Mouse (Mus musculus): ENCODE measurements around the gene Agrp. TPM values are rescaled to one million over a fixed set of nuclear protein-coding genes. Genes with fewer than 3 reads are reported as not detected.

The Agrp gene
- total and polyA plus RNA-seq, 3 experiments: 0.63 TPM; not detected in 2

- TF ChIP-seq HCFC1 (IDR thresholded peaks at IDR 0.05; ENCODE audit: low read depth, low read length) (no peak), POLR2AphosphoS2 (IDR thresholded peaks at IDR 0.05; ENCODE audit: low read length) (no peak), MYB (IDR thresholded peaks at IDR 0.05; ENCODE audit: low read depth, low read length) (no peak), KAT2A (conservative IDR thresholded peaks at IDR 0.05; ENCODE audit: low read depth, low read length) (no peak), TCF12 (IDR thresholded peaks at IDR 0.05; ENCODE audit: low read depth, low read length) (no peak), MAFK (IDR thresholded peaks at IDR 0.05; ENCODE audit: borderline replicate concordance, low read depth, low read length) (no peak), GATA1 (IDR thresholded peaks at IDR 0.05; ENCODE audit: low read depth, low read length) (no peak), POLR2AphosphoS5 (IDR thresholded peaks at IDR 0.05; ENCODE audit: borderline replicate concordance, low read depth, low read length) (no peak), ZNF384 (IDR thresholded peaks at IDR 0.05; ENCODE audit: low read depth, low read length) (no peak), EP300 (IDR thresholded peaks at IDR 0.05; ENCODE audit: low read depth in 1 of 2, low read length in 2 of 2) (no peak), SIN3A (IDR thresholded peaks at IDR 0.05; ENCODE audit: low read length) (no peak), ELF1 (IDR thresholded peaks at IDR 0.05; ENCODE audit: low read depth, low read length) (no peak), MYC (IDR thresholded peaks at IDR 0.05; ENCODE audit: low read depth, low read length) (no peak), RAD21 (IDR thresholded peaks at IDR 0.05; ENCODE audit: low read depth, low read length) (no peak)
- Histone ChIP-seq H3K27me3 (ENCODE audit: control insufficient read depth in 1 of 2, insufficient read depth in 2 of 2, low read length in 2 of 2) (no peaks in the 10 kb centered on the region), H3K27ac (ENCODE audit: control insufficient read depth, low read depth, low read length) (no peak overlapping the region), H3K9ac (ENCODE audit: control insufficient read depth, low read depth, low read length, poor library complexity, severe bottlenecking) (no peak overlapping the region), H3K4me1 (ENCODE audit: control insufficient read depth in 1 of 2, insufficient read depth in 2 of 2, low read length in 2 of 2) (peaks cover 20 to 32% of the 10 kb centered on the region in 2 experiments), H3K9me3 (replicated peaks; ENCODE audit: insufficient read depth, low read length) (no peaks in the 10 kb centered on the region), H3K79me2 (ENCODE audit: control insufficient read depth, insufficient read depth, low read length, poor library complexity) (peaks cover 44% of the 10 kb centered on the region), H3K4me3 (ENCODE audit: control insufficient read depth in 1 of 2, insufficient read depth in 1 of 2, low read depth in 2 of 2, low read length in 2 of 2) (no peak overlapping the region), H3K36me3 (ENCODE audit: control insufficient read depth in 1 of 2, insufficient read depth in 2 of 2, low read length in 2 of 2) (peaks cover 27 to 28% of the 10 kb centered on the region in 2 experiments)
- no peak for DNase-seq (ENCODE audit: low read depth, low spot score)
Measured at GRCm38 (mm10) chr8:105613037-105613436, 24.2 kb downstream of the Agrp start.

DNA sequence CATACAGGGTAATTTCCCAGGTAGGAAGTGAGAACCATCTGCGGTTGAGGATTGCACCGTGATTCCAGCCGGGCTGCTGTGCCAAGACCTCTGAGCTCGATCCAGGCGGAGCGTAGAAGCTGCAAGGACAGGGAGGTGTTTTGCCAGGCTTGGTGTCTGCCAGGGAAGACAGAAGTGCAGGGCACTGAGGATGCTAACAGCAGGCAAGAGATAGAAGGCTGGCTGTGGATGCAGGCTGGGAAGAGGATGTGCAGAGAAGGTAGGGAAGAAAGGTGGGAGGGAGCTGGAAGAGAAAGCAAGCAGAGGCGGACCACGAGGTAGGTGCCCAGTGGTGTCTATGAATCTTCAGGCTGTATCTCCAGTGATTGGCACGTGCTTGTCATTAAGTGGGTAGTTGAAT is 25.4 kb downstream of the Agrp start:
- Histone ChIP-seq H3K36me3 (ENCODE audit: control insufficient read depth in 1 of 2, insufficient read depth in 2 of 2, low read length in 2 of 2) (peaks cover 26 to 35% of the 10 kb centered on the region in 2 experiments), H3K9me3 (replicated peaks; ENCODE audit: insufficient read depth, low read length) (no peaks in the 10 kb centered on the region), H3K27ac (ENCODE audit: control insufficient read depth, low read depth, low read length) (no peak overlapping the region), H3K4me1 (ENCODE audit: control insufficient read depth in 1 of 2, insufficient read depth in 2 of 2, low read length in 2 of 2) (peaks cover 21 to 41% of the 10 kb centered on the region in 2 experiments), H3K27me3 (ENCODE audit: control insufficient read depth in 1 of 2, insufficient read depth in 2 of 2, low read length in 2 of 2) (no peaks in the 10 kb centered on the region), H3K9ac (ENCODE audit: control insufficient read depth, low read depth, low read length, poor library complexity, severe bottlenecking) (no peak overlapping the region), H3K4me3 (ENCODE audit: control insufficient read depth in 1 of 2, insufficient read depth in 1 of 2, low read depth in 2 of 2, low read length in 2 of 2) (no peak overlapping the region), H3K79me2 (ENCODE audit: control insufficient read depth, insufficient read depth, low read length, poor library complexity) (peaks cover 55% of the 10 kb centered on the region)
- TF ChIP-seq NELFE (IDR thresholded peaks at IDR 0.05; ENCODE audit: low read depth, low read length) (no peak), EP300 (IDR thresholded peaks at IDR 0.05; ENCODE audit: low read depth in 1 of 2, low read length in 2 of 2) (no peak), TAL1 (IDR thresholded peaks at IDR 0.05; ENCODE audit: low read length) (no peak), E2F4 (IDR thresholded peaks at IDR 0.05; ENCODE audit: borderline replicate concordance, low read depth, low read length) (no peak), TBP (IDR thresholded peaks at IDR 0.05; ENCODE audit: low read depth, low read length) (no peak), POLR2A (IDR thresholded peaks at IDR 0.05; ENCODE audit: control insufficient read depth in 1 of 2, insufficient read depth in 1 of 2, low read depth in 1 of 2, low read length in 2 of 2, poor library complexity in 1 of 2) (no peak), USF1 (IDR thresholded peaks at IDR 0.05; ENCODE audit: low read depth, low read length) (no peak), MAFK (IDR thresholded peaks at IDR 0.05; ENCODE audit: borderline replicate concordance, low read depth, low read length) (no peak), SMC3 (IDR thresholded peaks at IDR 0.05; ENCODE audit: low read depth, low read length) (no peak), ELF1 (IDR thresholded peaks at IDR 0.05; ENCODE audit: low read depth, low read length) (no peak), MEF2A (IDR thresholded peaks at IDR 0.05; ENCODE audit: extremely low read depth, insufficient replicate concordance, low read depth, low read length, poor library complexity, severe bottlenecking) (no peak), HCFC1 (IDR thresholded peaks at IDR 0.05; ENCODE audit: low read depth, low read length) (no peak), MYB (IDR thresholded peaks at IDR 0.05; ENCODE audit: low read depth, low read length) (no peak)
- DNase-seq (ENCODE audit: low read depth, low spot score): no peak

Measured in MEL (cell line).